Mouse (Mus musculus) liver, adult 2 months (tissue): ENCODE measurements around the gene Tff3. TPM values are rescaled to one million over a fixed set of nuclear protein-coding genes. Genes with fewer than 3 reads are reported as not detected.

Experiments
- DNase-seq: peaks from one replicate; pipeline ENCODE4 v3.0.0-alpha.2; 2011; ENCODE audit warnings: low read depth, low spot score; ENCODE audit errors: extremely low read depth
- H3K27ac ChIP-seq: fragments of 200-500 bp; replicated peaks from 2 replicates; pipeline ENCODE4 v1.5.1; 2012; ENCODE audit warnings: low read depth, mild to moderate bottlenecking, control low read depth, inconsistent platforms, low read length; ENCODE audit not compliant: insufficient read depth
- H3K27me3 ChIP-seq: fragments of 200-500 bp; 2 replicates; pipeline ENCODE4 v1.6.1; 2012; ENCODE audit warnings: mild to moderate bottlenecking, moderate library complexity, low read length, inconsistent platforms; ENCODE audit not compliant: control insufficient read depth, insufficient read depth
- H3K36me3 ChIP-seq: fragments of 200-500 bp; 2 replicates; pipeline ENCODE4 v1.6.1; 2012; ENCODE audit warnings: low read length, inconsistent platforms; ENCODE audit not compliant: control insufficient read depth, insufficient read depth
- H3K4me1 ChIP-seq: fragments of 200-500 bp; 2 replicates; pipeline ENCODE4 v1.6.1; 2011; ENCODE audit warnings: low read length; ENCODE audit not compliant: control insufficient read depth, insufficient read depth
- H3K4me3 ChIP-seq: fragments of 200-500 bp; 2 replicates; pipeline ENCODE4 v1.5.1; 2011; ENCODE audit warnings: low read depth, mild to moderate bottlenecking, control low read depth, low read length, moderate library complexity; ENCODE audit not compliant: insufficient read depth
- H3K79me2 ChIP-seq: fragments of 200-500 bp; 2 replicates; pipeline ENCODE4 v1.6.1; 2012; ENCODE audit warnings: inconsistent platforms, mild to moderate bottlenecking, low read length, moderate library complexity; ENCODE audit not compliant: control insufficient read depth, insufficient read depth
- H3K9ac ChIP-seq: fragments of 200-500 bp; 2 replicates; pipeline ENCODE4 v1.6.1; 2012; ENCODE audit warnings: low read depth, mild to moderate bottlenecking, control low read depth, inconsistent platforms, low read length
- CTCF ChIP-seq: fragments of 200-500 bp; IDR thresholded peaks from 2 replicates; pipeline ENCODE4 v1.5.1; 2011; ENCODE audit warnings: low read depth, low read length, control low read depth
- POLR2A ChIP-seq: fragments of 200-500 bp; IDR thresholded peaks from 2 replicates; pipeline ENCODE4 v1.6.1; 2011; ENCODE audit warnings: low read length, control low read depth; ENCODE audit not compliant: insufficient read depth; ENCODE audit errors: extremely low read depth
- WGBS: fragments of 180-500 bp; shearing (Covaris S2); methylation state at CpG from one replicate; pipeline ENCODE4 v1.1.7; 2018; 5-methylcytosine and 5-hydroxymethylcytosine counted together
- polyA plus RNA-seq: library from polyadenylated mRNA; depleted of rRNA; stranded (reverse); fragments of >200 nt; gene quantifications from 2 replicates; pipeline ENCODE4 v1.2.3, GENCODE M21; 2012
- total RNA-seq: library from RNA; depleted of rRNA; stranded (reverse); fragments of >200 nt; gene quantifications from 2 replicates; pipeline ENCODE4 v1.2.3, GENCODE M21; 2014

The Tff3 gene
- total and polyA plus RNA-seq, 2 experiments = 0.37 to 2.9 TPM

GRCm38 (mm10) chr17:31117946-31118345 lies 11.5 kb downstream of the Tff3 start:
- TF ChIP-seq POLR2A = no peak
- TF ChIP-seq CTCF = no peak
- 88% methylated on average over 5 of the region's 5 CpGs for WGBS
- Histone ChIP-seq H3K79me2 (no peaks in the 10 kb centered on the region), H3K36me3 (no peaks in the 10 kb centered on the region), H3K4me1 (no peaks in the 10 kb centered on the region), H3K27ac (no peak overlapping the region), H3K9ac (no peak overlapping the region), H3K27me3 (no peaks in the 10 kb centered on the region), H3K4me3 (no peak overlapping the region)
- DNase-seq = no peak

- DNase-seq = no peak
- H3K27ac ChIP-seq = no peak overlapping the region
- H3K79me2 ChIP-seq = no peaks in the 10 kb centered on the region
- H3K9ac ChIP-seq = no peak overlapping the region
- no peaks in the 10 kb centered on the region for H3K27me3 ChIP-seq
- TF ChIP-seq POLR2A (no peak), CTCF (no peak)
- 34% methylated on average over 6 of the region's 6 CpGs for WGBS
- H3K4me3 ChIP-seq = no peak overlapping the region
- H3K36me3 ChIP-seq = no peaks in the 10 kb centered on the region
- no peaks in the 10 kb centered on the region for H3K4me1 ChIP-seq
Measured at GRCm38 (mm10) chr17:31116063-31116462, 13.4 kb downstream of the Tff3 start.

- Histone ChIP-seq H3K27me3 (no peaks in the 10 kb centered on the region), H3K27ac (no peak overlapping the region), H3K36me3 (no peaks in the 10 kb centered on the region), H3K4me1 (no peaks in the 10 kb centered on the region), H3K9ac (no peak overlapping the region), H3K4me3 (no peak overlapping the region), H3K79me2 (no peaks in the 10 kb centered on the region)
- TF ChIP-seq POLR2A (no peak), CTCF (no peak)
- no peak for DNase-seq
- 84% methylated on average over 9 of the region's 9 CpGs for WGBS
Measured at GRCm38 (mm10) chr17:31113191-31113856, 16.1 kb downstream of the Tff3 start.

- Histone ChIP-seq H3K9ac (no peak overlapping the region), H3K4me3 (no peak overlapping the region), H3K27me3 (no peaks in the 10 kb centered on the region), H3K27ac (no peak overlapping the region), H3K36me3 (no peaks in the 10 kb centered on the region), H3K79me2 (no peaks in the 10 kb centered on the region), H3K4me1 (peaks cover 8% of the 10 kb centered on the region)
- DNase-seq = no peak
- 89% methylated on average over 15 of the region's 15 CpGs for WGBS
- no peak for TF ChIP-seq CTCF
- TF ChIP-seq POLR2A = no peak
Measured at GRCm38 (mm10) chr17:31108388-31108787, 21.1 kb downstream of the Tff3 start.

- 33% methylated on average over 8 of the region's 8 CpGs for WGBS
- TF ChIP-seq CTCF (no peak), POLR2A (no peak)
Measured at GRCm38 (mm10) chr17:31103823-31104222, 25.6 kb downstream of the Tff3 start.

GRCm38 (mm10) chr17:31103007-31103570 lies 26.4 kb downstream of the Tff3 start:
- H3K79me2 ChIP-seq = no peaks in the 10 kb centered on the region

More at GRCm38 (mm10) chr17:31103823-31104222, 25.6 kb downstream of the Tff3 start:
- Histone ChIP-seq H3K27ac (no peak overlapping the region), H3K79me2 (no peaks in the 10 kb centered on the region), H3K27me3 (no peaks in the 10 kb centered on the region), H3K4me3 (no peak overlapping the region), H3K9ac (no peak overlapping the region), H3K4me1 (peaks cover 8% of the 10 kb centered on the region), H3K36me3 (no peaks in the 10 kb centered on the region)
- DNase-seq = peak; percentile 57

More at GRCm38 (mm10) chr17:31103007-31103570, 26.4 kb downstream of the Tff3 start:
- Histone ChIP-seq H3K36me3 (no peaks in the 10 kb centered on the region), H3K9ac (no peak overlapping the region), H3K27ac (no peak overlapping the region), H3K4me1 (peaks cover 8% of the 10 kb centered on the region), H3K4me3 (no peak overlapping the region), H3K27me3 (no peaks in the 10 kb centered on the region)
- WGBS = 77% methylated on average over 8 of the region's 8 CpGs
- no peak for TF ChIP-seq POLR2A
- no peak for TF ChIP-seq CTCF
- DNase-seq = no peak
